Mouse (Mus musculus): ENCODE measurements around the gene Serpinb9b. TPM values are rescaled to one million over a fixed set of nuclear protein-coding genes. Genes with fewer than 3 reads are reported as not detected.

Serpinb9b gene
- polyA plus RNA-seq (2012; rRNA removed) = 0.02 and 0.04 TPM in 2 replicates
- not detected in 2 replicates for polyA plus RNA-seq (2014; fragmentation: Nextera tagmentation; extraction: Ambion mirVana)

DNA sequence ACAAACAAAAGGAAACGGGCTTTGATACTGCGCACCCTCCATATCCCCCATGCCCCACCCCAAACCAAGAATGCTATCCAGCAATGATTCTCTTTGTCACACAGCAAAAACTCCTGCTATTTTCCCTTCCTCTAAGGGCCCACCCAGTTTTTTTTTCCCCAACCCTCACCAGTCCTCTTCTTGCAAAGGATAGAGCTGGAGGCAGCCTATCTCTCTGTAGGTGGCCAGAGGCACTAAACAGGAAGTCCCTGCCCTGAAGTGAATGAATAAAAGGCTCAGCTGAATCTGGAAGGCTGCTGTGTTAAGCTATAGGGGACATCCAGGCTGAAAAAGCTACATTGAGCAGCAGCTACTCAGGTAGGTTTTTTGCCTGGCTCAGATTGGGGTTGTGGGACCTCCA lies at the start of gene Serpinb9b:
Serpinb9b (plus strand) TSS at position 173 of the 400 bp plus-strand sequence.
- H3K36me3 ChIP-seq (replicated peaks; ENCODE audit: control insufficient read depth, insufficient read depth, low read depth) = no peaks in the 10 kb centered on the region
- H3K4me3 ChIP-seq (ENCODE audit: insufficient read depth in 1 of 2, low read depth in 2 of 2, low read length in 2 of 2) = no peak within 1 kb of the TSS
- H3K9ac ChIP-seq (replicated peaks) = no peak within 1 kb of the TSS
- no peaks in the 10 kb centered on the region for H3K9me3 ChIP-seq (ENCODE audit: control insufficient read depth, low read length)
- no peaks in the 10 kb centered on the region; a peak in 1 of 4 replicates for H3K4me1 ChIP-seq (replicated peaks; ENCODE audit: control insufficient read depth in 2 of 2, insufficient read depth in 2 of 2, low read length in 1 of 2)
- no peak within 1 kb of the TSS for H3K27ac ChIP-seq
- ATAC-seq (ENCODE audit: insufficient read depth) (no peak), DNase-seq (ENCODE audit: low read depth in 3 of 3, low spot score in 3 of 3) (no peak)
- WGBS (ENCODE audit: insufficient replicate concordance) = 72% methylated on average over 2 of the region's 2 CpGs
- no peak within 1 kb of the TSS for H3K4me2 ChIP-seq (ENCODE audit: low read depth)
- TF ChIP-seq EP300 (IDR thresholded peaks at IDR 0.05; ENCODE audit: low read depth) = no peak
- TF ChIP-seq CTCF (IDR thresholded peaks at IDR 0.05; ENCODE audit: low read depth) = no peak
- H3K27me3 ChIP-seq (ENCODE audit: control insufficient read depth, insufficient read depth, low read length) = no peaks in the 10 kb centered on the region

DNA sequence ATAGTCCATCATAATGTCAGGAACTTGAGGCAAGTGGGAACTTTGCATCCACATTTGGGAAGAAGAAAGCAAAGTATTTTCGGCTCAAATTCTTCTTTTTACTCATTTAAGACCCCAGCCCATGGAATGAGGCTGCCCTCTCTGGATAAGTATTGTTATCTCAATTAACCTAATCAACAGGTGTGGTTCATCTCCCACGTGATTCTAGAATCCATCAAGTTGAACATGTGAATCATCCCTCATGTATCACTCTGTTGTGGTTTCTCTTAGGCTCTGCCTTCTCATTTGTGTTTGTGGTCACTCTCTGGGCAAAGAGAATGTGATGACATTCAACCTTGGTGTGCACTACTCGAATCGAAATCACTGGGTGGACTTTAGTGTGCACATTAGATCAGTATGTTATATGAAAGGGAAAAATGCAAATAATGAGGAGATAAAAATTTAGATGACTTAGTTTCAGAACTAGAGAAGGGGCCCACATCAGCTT lies 44.6 kb upstream of the Serpinb9b start:
- no peak for TF ChIP-seq EP300 (IDR thresholded peaks at IDR 0.05; ENCODE audit: low read depth)
- Histone ChIP-seq H3K4me2 (ENCODE audit: low read depth) (no peak overlapping the region), H3K4me1 (replicated peaks; ENCODE audit: control insufficient read depth in 2 of 2, insufficient read depth in 2 of 2, low read length in 1 of 2) (peaks cover 5 to 10% of the 10 kb centered on the region in 2 experiments; a peak in 3 of 4 replicates), H3K9ac (replicated peaks) (no peak overlapping the region), H3K4me3 (ENCODE audit: insufficient read depth in 1 of 2, low read depth in 2 of 2, low read length in 2 of 2) (no peak overlapping the region), H3K9me3 (ENCODE audit: control insufficient read depth, low read length) (no peaks in the 10 kb centered on the region), H3K27me3 (ENCODE audit: control insufficient read depth, insufficient read depth, low read length) (no peaks in the 10 kb centered on the region), H3K27ac (no peak overlapping the region), H3K36me3 (replicated peaks; ENCODE audit: control insufficient read depth, insufficient read depth, low read depth) (no peaks in the 10 kb centered on the region; the same call in 1 of the 2 replicates)
- 53% methylated on average over 4 of the region's 4 CpGs for WGBS (ENCODE audit: insufficient replicate concordance)
- ATAC-seq (ENCODE audit: insufficient read depth) (no peak), DNase-seq (ENCODE audit: low read depth in 3 of 3, low spot score in 3 of 3) (no peak)

DNA sequence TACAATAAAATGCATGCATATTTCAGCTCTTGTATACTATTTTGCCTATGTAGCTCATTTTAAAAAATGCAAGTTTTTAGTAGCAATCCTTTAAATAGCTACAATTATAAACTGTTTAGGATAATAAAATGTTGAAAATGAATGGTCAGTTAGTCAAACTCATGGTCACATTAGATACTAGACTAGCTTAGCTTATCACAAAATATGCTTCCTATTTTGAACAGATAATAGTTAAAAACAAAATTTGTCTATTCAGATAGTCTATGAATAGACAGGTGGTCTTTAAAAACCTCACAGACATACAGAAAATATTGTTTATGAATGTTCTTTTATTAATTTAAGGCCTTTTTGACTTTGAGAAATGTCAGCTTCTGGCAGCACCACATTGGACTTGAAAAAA lies 41.0 kb upstream of the Serpinb9b start:
- no peak overlapping the region for H3K4me2 ChIP-seq (ENCODE audit: low read depth)
- ATAC-seq (ENCODE audit: insufficient read depth) = no peak
- H3K4me3 ChIP-seq (ENCODE audit: insufficient read depth in 1 of 2, low read depth in 2 of 2, low read length in 2 of 2) = no peak overlapping the region
- H3K36me3 ChIP-seq (replicated peaks; ENCODE audit: control insufficient read depth, insufficient read depth, low read depth) = no peaks in the 10 kb centered on the region
- no peak for TF ChIP-seq CTCF (IDR thresholded peaks at IDR 0.05; ENCODE audit: low read depth)
- peak; percentile 52 for TF ChIP-seq EP300 (IDR thresholded peaks at IDR 0.05; ENCODE audit: low read depth)
- H3K27me3 ChIP-seq (ENCODE audit: control insufficient read depth, insufficient read depth, low read length) = no peaks in the 10 kb centered on the region
- no peak for DNase-seq (ENCODE audit: low read depth in 3 of 3, low spot score in 3 of 3)
- no peaks in the 10 kb centered on the region for H3K9me3 ChIP-seq (ENCODE audit: control insufficient read depth, low read length)
- no peak overlapping the region for H3K9ac ChIP-seq (replicated peaks)
- H3K4me1 ChIP-seq (replicated peaks; ENCODE audit: control insufficient read depth in 2 of 2, insufficient read depth in 2 of 2, low read length in 1 of 2) = peaks cover 5 to 10% of the 10 kb centered on the region in 2 experiments; a peak in 3 of 4 replicates
- H3K27ac ChIP-seq = no peak overlapping the region

DNA sequence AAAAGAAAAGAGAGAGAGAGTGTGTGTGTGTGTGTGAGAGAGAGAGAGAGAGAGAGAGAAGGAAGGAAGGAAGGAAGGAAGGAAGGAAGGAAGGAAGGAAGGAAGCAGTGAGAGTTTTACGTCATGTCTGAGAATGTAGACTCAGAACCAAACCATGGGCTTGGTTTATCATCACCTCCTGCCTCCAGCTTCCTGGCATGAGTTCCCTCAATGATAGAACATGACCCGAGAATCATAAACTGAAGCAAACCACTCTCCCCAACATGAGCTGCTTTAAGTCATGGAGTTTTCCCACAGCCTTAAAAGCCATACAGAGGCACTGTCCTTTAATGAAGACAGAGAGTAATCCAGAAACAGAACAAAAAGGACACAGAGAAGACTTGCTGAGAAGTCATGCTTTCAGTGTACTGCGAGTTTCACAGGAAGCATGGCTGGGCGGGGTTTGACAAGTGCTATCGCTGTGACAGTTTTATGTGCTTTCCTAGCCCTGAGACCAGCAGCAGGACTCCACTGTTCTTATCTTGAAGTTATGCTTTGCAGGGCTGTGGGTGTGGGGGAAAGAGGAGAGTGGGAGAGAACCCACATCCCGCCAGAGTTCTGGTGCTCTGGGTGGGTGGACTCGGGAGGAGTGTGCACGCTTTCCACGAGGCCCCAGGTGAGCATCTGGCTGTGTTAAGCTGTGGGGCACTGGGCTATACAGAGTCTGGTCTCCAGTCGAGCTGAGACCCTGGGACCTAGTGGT lies 33.9 kb upstream of the Serpinb9b start:
- H3K27me3 ChIP-seq (ENCODE audit: control insufficient read depth, insufficient read depth, low read length) = no peaks in the 10 kb centered on the region
- DNase-seq (ENCODE audit: low read depth in 3 of 3, low spot score in 3 of 3) (peak; percentile 81 to 82 (median 82)), ATAC-seq (ENCODE audit: insufficient read depth) (peak; percentile 98)
- peaks cover 25% of the 10 kb centered on the region in 2 experiments for H3K4me1 ChIP-seq (replicated peaks; ENCODE audit: control insufficient read depth in 2 of 2, insufficient read depth in 2 of 2, low read length in 1 of 2)
- 12% methylated on average over 10 of the region's 10 CpGs for WGBS (ENCODE audit: insufficient replicate concordance)
- H3K9me3 ChIP-seq (ENCODE audit: control insufficient read depth, low read length) = no peaks in the 10 kb centered on the region
- peak overlapping the region; percentile 99 for H3K27ac ChIP-seq
- no peaks in the 10 kb centered on the region for H3K36me3 ChIP-seq (replicated peaks; ENCODE audit: control insufficient read depth, insufficient read depth, low read depth)
- peak overlapping the region; percentile 72 for H3K9ac ChIP-seq (replicated peaks)
- H3K4me3 ChIP-seq (ENCODE audit: insufficient read depth in 1 of 2, low read depth in 2 of 2, low read length in 2 of 2) = peak overlapping the region; percentile 28 to 36
- H3K4me2 ChIP-seq (ENCODE audit: low read depth) = peak overlapping the region; percentile 80
- no peak for TF ChIP-seq CTCF (IDR thresholded peaks at IDR 0.05; ENCODE audit: low read depth)
- TF ChIP-seq EP300 (IDR thresholded peaks at IDR 0.05; ENCODE audit: low read depth) = peak; percentile 74

DNA sequence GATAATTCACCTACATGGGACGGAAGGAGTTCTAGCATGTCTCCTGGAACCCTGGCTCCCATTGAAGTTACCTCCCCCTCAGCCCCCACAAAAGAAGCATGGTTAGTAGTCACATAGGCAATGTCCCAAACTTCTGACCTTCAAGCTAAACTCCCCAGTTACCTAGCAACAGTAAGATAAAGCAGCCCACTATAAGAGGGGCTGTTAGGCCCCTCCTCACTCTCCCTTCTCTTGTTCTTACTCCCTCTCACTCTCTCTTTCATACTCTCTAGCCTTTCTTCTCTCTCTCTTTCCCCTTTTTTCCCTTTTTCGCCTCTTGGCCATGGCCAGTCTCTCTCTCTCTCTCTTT lies 33.3 kb upstream of the Serpinb9b start:
- Histone ChIP-seq H3K27ac (peak overlapping the region; percentile 99), H3K36me3 (replicated peaks; ENCODE audit: control insufficient read depth, insufficient read depth, low read depth) (no peaks in the 10 kb centered on the region), H3K4me3 (ENCODE audit: insufficient read depth in 1 of 2, low read depth in 2 of 2, low read length in 2 of 2) (peak overlapping the region; percentile 28 to 36), H3K4me2 (ENCODE audit: low read depth) (peak overlapping the region; percentile 80), H3K27me3 (ENCODE audit: control insufficient read depth, insufficient read depth, low read length) (no peaks in the 10 kb centered on the region), H3K4me1 (replicated peaks; ENCODE audit: control insufficient read depth in 2 of 2, insufficient read depth in 2 of 2, low read length in 1 of 2) (peaks cover 25% of the 10 kb centered on the region in 2 experiments), H3K9ac (replicated peaks) (peak overlapping the region; percentile 72), H3K9me3 (ENCODE audit: control insufficient read depth, low read length) (no peaks in the 10 kb centered on the region)
- TF ChIP-seq CTCF (IDR thresholded peaks at IDR 0.05; ENCODE audit: low read depth) (no peak), EP300 (IDR thresholded peaks at IDR 0.05; ENCODE audit: low read depth) (no peak)
- ATAC-seq (ENCODE audit: insufficient read depth) (no peak), DNase-seq (ENCODE audit: low read depth in 3 of 3, low spot score in 3 of 3) (no peak)
- WGBS (ENCODE audit: insufficient replicate concordance) = 34% methylated on average over 2 of the region's 2 CpGs
